Mouse (Mus musculus): Measurements from ENCODE around the gene Arl11.
A peak's percentile ranks its signal among the peaks of the same experiment; 100 is the strongest.
"Not testable (repeated sequence)": the region's sequence is repeated elsewhere in the genome, so short reads cannot be mapped to it uniquely, and the experiment has no call there.

Arl11 gene

DNA sequence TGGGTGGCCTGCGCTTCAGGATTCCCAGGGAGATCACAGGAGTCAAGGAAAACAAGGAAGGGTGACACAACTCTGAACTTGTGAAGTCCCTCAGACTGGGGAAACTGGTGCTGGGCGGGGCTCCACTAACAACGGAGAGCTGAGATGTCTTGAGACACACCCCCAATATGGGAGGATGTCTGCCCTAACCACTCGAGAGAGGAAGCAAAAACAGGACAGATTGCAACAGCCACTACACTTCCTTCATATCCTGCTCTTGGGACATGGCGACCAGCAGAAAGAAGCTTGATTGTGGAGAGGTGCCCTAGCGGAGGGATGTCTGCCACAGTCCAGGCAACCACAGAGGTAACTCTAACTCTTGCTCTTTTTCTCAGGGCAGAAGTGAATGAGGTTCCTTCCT, at the start of gene Arl11:
Arl11 (plus strand) TSS at position 161 of the 400 bp plus-strand sequence.
- DNase-seq = peak in 1 of 2 experiments; percentile 18

DNA sequence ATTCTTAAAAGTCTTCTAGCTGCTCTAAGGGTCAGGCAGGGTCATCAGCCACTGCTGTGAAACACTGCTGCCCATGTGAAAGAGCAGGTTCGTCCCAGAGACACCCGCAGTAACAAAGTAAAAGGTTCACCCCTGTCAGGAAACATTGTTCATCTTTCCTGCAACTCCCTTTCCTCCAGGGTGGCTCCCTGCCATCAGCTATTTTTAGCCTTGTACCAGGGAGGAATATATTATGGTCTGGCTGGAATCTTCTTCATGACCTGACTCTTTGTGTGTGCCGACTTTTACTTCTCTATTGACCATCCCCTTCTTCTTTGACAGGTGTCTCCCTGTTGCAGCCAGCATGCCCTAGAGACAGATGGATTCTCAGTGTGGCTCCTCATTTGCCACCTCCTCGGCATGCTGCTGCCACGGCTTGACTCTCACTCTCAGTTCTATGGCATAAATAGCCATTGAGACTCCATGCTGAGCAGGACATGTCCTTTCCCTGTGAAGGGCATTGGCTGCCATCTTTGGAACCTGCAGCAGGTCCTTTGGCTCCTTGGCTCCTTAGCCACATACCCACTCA, 41.6 kb upstream of the Arl11 start:
- no peak for DNase-seq

- peak in 1 of 2 experiments; percentile 6 for DNase-seq
Observed at GRCm38 (mm10) chr14:61274414-61275198, 34.9 kb upstream of the Arl11 start.

GRCm38 (mm10) chr14:61277285-61277684, 32.3 kb upstream of the Arl11 start:
- DNase-seq = peak; percentile 9 to 78

DNA sequence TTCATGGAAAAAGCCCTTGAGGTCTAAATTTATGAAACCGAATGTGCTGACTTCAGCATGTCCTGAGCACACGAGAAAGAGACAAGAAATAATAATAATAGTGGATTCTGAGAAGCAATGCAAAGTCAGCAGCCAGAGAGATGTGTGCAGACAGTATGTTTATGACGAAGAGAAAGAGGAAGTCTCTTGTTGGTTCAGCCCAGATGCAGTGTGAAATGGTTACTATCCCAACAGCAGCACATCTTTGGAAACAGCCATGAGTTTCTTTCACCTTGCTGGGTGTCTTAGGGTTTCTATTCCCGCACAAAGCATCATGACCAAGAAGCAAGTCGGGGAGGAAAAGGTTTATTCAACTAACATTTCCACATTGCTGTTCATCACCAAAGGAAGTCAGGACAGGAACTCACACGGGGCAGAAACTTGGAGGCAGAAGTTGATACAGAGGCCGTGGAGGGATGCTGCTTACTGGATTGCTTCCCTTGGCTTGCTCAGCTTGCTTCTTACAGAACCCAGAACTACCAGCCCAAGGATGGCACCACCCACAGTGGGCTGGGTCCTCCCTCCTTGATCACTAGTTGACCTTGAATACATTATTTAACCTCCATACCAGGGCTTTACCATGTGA, 30.8 kb upstream of the Arl11 start:
- DNase-seq = no peak

DNA sequence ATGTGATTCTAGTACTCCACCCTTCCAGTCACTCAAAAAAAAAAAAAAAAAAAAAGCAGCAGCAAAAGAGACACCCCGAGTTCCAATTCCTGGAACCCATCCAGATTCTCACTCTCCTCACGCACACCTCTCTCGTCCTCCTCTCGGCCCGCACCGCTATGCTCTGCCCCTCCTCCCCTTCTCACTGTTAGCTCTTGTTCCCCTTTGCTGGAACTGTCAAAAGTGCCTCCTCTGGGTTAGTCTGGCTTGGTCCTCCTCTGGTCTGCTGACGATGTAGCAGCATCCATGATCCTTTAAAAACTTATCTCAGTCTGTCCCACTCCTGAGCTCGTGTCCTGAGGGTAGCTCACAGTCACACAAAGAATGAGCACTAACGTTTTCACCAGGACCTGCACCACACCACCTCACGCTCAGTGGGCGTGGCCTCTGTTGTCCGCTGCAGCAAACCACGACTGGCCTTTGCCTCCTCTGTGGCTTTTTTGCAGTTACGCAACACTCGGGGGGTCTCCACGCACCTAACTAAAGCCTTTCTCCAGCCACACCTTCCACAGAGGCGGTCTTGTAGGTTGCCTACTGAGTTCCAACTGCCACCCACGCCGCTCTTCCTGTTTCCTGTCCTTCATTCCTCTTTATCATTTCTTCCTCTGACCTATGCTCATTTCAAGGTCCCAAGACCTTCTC, 20.8 kb upstream of the Arl11 start:
- no peak for DNase-seq

DNA sequence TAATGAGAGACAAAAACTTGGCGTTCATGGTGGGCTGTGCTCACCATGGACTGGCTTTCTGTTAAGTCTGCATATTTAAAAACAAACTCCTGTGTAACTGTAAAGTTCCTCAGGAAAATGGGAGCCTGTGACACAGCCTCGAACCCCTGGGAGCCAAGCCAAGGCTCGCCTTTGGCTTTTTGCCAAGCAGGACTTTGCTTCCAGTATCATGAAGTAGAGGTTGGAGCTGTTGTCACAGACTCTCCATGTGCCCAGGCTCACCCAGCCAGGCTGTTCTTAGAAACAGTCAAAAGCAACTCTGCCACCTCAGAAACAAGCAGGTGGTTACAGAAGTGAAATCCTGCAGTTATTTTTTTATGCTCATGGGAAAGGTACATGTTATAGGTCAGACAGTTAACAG, 18.9 kb upstream of the Arl11 start:
- DNase-seq = peak in 1 of 2 experiments; percentile 53

GRCm38 (mm10) chr14:61293884-61294737, 15.4 kb upstream of the Arl11 start:
- peak; percentile 51 to 78 for DNase-seq

DNA sequence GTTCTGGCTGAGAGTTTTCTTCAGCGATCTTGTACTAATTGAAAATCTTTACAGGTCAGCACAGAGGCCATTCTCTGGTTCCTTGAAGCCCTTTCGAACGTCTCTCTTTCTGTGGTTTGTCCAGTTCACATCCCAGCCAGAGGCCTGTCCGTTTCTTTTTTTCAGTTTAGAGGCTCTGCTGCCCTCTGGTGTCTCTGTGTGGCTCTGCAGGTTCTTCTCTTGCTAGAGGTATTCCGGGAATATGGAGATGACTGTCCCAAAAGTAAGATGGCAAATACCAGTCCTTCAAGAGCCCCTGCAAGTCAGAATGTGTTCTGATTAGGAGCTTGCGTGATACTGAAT, 14.8 kb upstream of the Arl11 start:
- peak; percentile 46 to 75 for DNase-seq

DNA sequence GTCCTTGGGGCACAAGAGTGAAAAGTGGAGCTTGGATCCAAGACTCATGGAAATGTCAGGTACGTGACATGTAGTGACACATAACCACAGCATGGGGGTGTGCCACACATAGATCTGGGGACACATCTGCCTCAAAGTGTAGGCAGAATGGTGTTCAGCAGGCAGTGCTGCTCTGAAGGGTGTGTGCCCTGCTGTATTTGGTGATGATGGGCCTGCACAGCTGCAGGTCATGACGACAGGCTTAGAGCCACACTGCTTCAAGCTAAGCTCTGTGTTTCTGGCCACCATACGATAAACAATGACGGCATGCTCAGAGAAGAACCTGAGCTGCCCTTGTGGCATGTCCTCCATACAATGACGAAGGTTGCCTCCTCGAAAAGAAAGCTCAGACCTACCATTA, 9.7 kb upstream of the Arl11 start:
- DNase-seq = no peak

DNA sequence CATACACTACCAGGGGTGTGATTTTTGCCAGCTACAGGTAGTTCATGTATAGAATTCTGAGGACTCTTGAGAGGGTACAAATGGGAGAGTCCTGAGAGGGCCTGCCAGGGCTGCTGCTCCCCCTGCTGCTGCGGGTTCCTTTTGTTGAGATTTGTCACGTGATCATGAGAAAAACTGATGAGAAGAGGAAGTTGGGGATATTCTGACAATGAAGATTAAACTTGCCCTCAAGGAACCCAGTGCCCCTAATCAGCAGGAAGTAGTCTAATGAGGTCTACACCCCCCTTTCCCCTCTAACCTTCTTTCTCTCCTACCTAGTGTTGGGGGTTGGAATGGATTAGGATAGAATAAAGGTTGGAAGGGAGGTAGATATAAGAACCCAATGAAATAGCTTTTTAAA, 8.2 kb upstream of the Arl11 start:
- no peak for DNase-seq

DNA sequence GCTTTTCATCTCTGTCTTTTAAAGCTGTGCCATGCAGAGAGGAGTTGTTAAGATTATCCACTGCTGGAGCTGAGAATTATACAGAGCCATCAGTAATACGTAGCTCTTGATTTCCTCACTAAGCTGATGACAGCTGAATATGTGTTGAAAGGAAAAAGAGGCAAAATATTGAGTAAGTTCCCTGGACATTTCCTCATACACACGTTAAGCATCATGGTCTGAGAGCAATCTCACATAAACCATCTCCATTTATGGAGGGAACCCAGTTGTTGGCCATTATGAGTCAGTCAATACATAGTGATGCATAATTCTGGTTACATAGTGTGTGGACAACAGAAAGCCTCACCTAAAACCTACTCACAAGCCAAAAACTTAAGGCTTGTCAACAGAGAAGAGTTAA, 7.1 kb upstream of the Arl11 start:
- no peak for DNase-seq

- DNase-seq = no peak
Observed at GRCm38 (mm10) chr14:61303969-61304609, 5.5 kb upstream of the Arl11 start.

DNA sequence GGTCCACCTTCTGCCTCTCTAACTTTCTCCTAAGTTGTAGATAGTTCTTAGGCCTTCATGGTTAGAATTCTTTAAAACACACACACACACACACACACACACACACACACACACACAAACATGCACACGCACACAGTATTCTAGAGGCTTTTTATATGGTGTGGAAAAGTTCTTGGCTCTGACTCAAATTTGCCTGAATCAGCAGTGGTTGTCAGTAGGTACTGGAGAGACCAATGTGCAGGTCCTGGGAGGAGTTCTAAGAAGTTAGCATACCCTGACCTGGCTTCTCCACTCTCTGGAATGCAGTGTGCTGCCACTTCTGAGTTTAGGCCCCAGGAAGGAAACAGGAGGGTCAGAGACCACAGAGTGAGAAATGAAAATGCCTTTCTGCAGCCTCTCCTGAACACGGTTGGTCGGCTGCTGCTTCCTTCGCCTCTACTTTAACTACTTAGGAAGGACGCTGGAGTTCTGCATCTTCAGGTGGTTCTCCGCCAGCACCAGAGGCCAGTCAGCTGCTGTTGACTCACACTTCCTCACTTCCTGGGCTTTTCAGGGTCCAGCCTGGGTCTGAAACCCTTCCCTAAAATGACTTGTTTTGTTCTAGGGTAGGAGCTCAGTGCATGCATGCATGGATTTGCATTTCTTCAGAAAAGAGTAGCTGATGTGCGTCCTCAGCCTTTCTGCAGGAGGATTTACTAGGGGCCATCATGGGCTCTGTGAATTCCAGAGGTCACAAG, 651 bp downstream of the Arl11 start:
- DNase-seq = no peak

DNA sequence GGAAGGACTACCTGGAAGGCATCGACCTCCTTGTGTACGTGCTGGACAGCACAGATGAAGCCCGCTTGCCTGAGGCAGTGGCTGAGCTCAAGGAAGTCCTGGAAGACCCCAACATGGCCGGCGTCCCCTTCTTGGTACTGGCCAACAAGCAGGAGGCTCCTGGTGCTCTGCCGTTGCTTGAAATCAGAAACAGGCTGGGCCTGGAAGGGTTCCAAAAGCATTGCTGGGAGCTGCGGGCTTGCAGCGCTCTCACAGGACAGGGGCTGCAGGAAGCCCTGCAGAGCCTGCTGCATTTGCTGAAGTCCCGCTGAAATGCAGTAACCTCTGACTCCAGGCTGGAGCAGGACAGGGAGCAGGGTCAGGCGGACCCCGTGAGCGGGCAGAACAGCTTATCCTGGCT, 1.4 kb downstream of the Arl11 start:
- DNase-seq = no peak

GRCm38 (mm10) chr14:61316861-61317260, 7.3 kb downstream of the Arl11 start:
- DNase-seq = peak; percentile 66 to 82

- DNase-seq = no peak
Observed at GRCm38 (mm10) chr14:61320765-61321164, 11.2 kb downstream of the Arl11 start.

DNA sequence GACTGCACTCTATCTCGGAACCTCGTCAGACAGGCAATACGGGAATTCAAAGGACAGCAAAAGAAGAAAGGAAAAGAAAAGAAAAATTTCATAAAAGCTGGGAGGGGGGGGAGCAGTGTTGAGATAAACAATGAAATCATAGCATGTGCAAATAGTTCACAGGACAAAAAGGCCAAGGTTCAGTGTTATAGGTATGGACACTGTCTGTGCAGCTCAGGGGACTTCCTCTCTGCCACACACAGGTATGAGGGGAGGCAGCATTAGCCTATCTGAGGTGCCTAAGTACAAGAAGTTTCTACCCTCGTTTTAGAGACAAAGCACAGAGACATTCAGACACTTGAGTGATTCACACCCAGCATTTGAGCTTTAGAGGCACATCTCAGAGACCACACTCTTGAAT, 11.6 kb downstream of the Arl11 start:
- DNase-seq = no peak

GRCm38 (mm10) chr14:61322740-61323139, 13.2 kb downstream of the Arl11 start:
- DNase-seq = no peak

- DNase-seq = not testable (repeated sequence)
Observed at GRCm38 (mm10) chr14:61327007-61327406, 17.5 kb downstream of the Arl11 start.

Measured in kidney, postnatal 36 days (tissue).